Mouse (Mus musculus) olfactory bulb, adult 2 months (tissue): ENCODE data around the gene Fam69a. TPM values are rescaled to one million over a fixed set of nuclear protein-coding genes. Genes with fewer than 3 reads are reported as not detected.
"Not testable (repeated sequence)": the region's sequence is repeated elsewhere in the genome, so short reads cannot be mapped to it uniquely, and the experiment has no call there.

Experiments
- H3K27ac ChIP-seq: fragments of 200-500 bp; 2 replicates; pipeline ENCODE4 v1.5.1; 2012; ENCODE audit warnings: low read depth, low read length; ENCODE audit not compliant: insufficient read depth
- H3K4me1 ChIP-seq: fragments of 200-500 bp; 2 replicates; pipeline ENCODE4 v1.6.1; 2012; ENCODE audit warnings: low read length; ENCODE audit not compliant: control insufficient read depth, insufficient read depth
- H3K4me3 ChIP-seq: fragments of 200-500 bp; 2 replicates; pipeline ENCODE4 v1.5.1; 2012; ENCODE audit warnings: mild to moderate bottlenecking, low read depth, low read length, moderate library complexity; ENCODE audit not compliant: insufficient read depth
- CTCF ChIP-seq: fragments of 200-500 bp; IDR thresholded peaks from 2 replicates; pipeline ENCODE4 v1.5.1; 2012; ENCODE audit warnings: low read depth, mild to moderate bottlenecking, low read length, moderate library complexity; ENCODE audit not compliant: insufficient read depth
- POLR2A ChIP-seq: fragments of 200-500 bp; IDR thresholded peaks from 2 replicates; pipeline ENCODE4 v1.6.1; 2012; ENCODE audit warnings: mild to moderate bottlenecking, low read depth, low read length, moderate library complexity; ENCODE audit not compliant: insufficient read depth
- WGBS: fragments of 180-500 bp; shearing (Covaris S2); methylation state at CpG from one replicate; pipeline ENCODE4 v1.1.7; 2018; 5-methylcytosine and 5-hydroxymethylcytosine counted together
- polyA plus RNA-seq: library from polyadenylated mRNA; stranded (reverse); fragments of >200 nt; gene quantifications from 2 replicates; pipeline ENCODE4 v1.2.4, GENCODE M21; 2012; ENCODE audit warnings: low replicate concordance; ENCODE audit not compliant: missing spikeins, insufficient read depth, insufficient read length

Fam69a gene
- not detected in 2 replicates for polyA plus RNA-seq

GRCm38 (mm10) chr5:107986967-107987834 is at the start of gene Fam69a:
Fam69a (minus strand) TSS chr5:107987085.
- Histone ChIP-seq H3K4me1 (no peaks in the 10 kb centered on the region; the same call in 1 of the 2 replicates), H3K27ac (peak within 1 kb of the TSS; percentile 70), H3K4me3 (peak within 1 kb of the TSS; percentile 92)
- WGBS: under 1% methylated on average over 91 of the region's 91 CpGs
- TF ChIP-seq POLR2A (no peak; the same call in 1 of the 2 replicates), CTCF (no peak)

- whole genome bisulfite sequencing: 6% methylated on average over 2 of the region's 2 CpGs
- Histone ChIP-seq H3K4me3 (no peak overlapping the region), H3K27ac (no peak overlapping the region), H3K4me1 (no peaks in the 10 kb centered on the region)
- TF ChIP-seq CTCF: no peak
- no peak for TF ChIP-seq POLR2A
Observed at GRCm38 (mm10) chr5:108035523-108035922, 48.6 kb upstream of the Fam69a start.

GRCm38 (mm10) chr5:108034194-108034593 is 47.3 kb upstream of the Fam69a start:
- Histone ChIP-seq H3K4me3 (no peak overlapping the region), H3K27ac (no peak overlapping the region), H3K4me1 (no peaks in the 10 kb centered on the region)
- WGBS: 30% methylated on average over 4 of the region's 4 CpGs
- no peak for TF ChIP-seq POLR2A
- TF ChIP-seq CTCF: no peak

- no peak overlapping the region for H3K27ac ChIP-seq
- no peaks in the 10 kb centered on the region for H3K4me1 ChIP-seq
- TF ChIP-seq POLR2A (no peak), CTCF (no peak)
- H3K4me3 ChIP-seq: no peak overlapping the region
- 94% methylated on average over 4 of the region's 4 CpGs for WGBS
Observed at GRCm38 (mm10) chr5:108031267-108031666, 44.4 kb upstream of the Fam69a start.

- WGBS: 80% methylated on average over 2 of the region's 2 CpGs
- no peaks in the 10 kb centered on the region for H3K4me1 ChIP-seq
- no peak overlapping the region for H3K4me3 ChIP-seq
- no peak overlapping the region for H3K27ac ChIP-seq
- TF ChIP-seq POLR2A (no peak), CTCF (no peak)
Observed at GRCm38 (mm10) chr5:108029968-108030367, 43.1 kb upstream of the Fam69a start.

GRCm38 (mm10) chr5:108028797-108029536 is 42.1 kb upstream of the Fam69a start:
- 92% methylated on average over 7 of the region's 7 CpGs for WGBS
- H3K4me1 ChIP-seq, H3K4me3 ChIP-seq, H3K27ac ChIP-seq: not testable (repeated sequence)

- Histone ChIP-seq H3K4me1 (no peaks in the 10 kb centered on the region), H3K27ac (no peak overlapping the region), H3K4me3 (no peak overlapping the region)
- no peak for TF ChIP-seq POLR2A
- no peak for TF ChIP-seq CTCF
- WGBS: 92% methylated on average over 4 of the region's 4 CpGs
Observed at GRCm38 (mm10) chr5:108028230-108028629, 41.3 kb upstream of the Fam69a start.

- H3K27ac ChIP-seq: no peak overlapping the region
- H3K4me3 ChIP-seq: no peak overlapping the region
- no peaks in the 10 kb centered on the region for H3K4me1 ChIP-seq
- TF ChIP-seq CTCF (no peak), POLR2A (no peak)
- 87% methylated on average over 3 of the region's 3 CpGs for WGBS
Observed at GRCm38 (mm10) chr5:108021346-108021745, 34.5 kb upstream of the Fam69a start.

- Histone ChIP-seq H3K4me1 (no peaks in the 10 kb centered on the region), H3K4me3 (no peak overlapping the region), H3K27ac (no peak overlapping the region)
- TF ChIP-seq POLR2A (no peak), CTCF (no peak)
- WGBS: 12% methylated on average over 2 of the region's 2 CpGs
Observed at GRCm38 (mm10) chr5:108019367-108019766, 32.5 kb upstream of the Fam69a start.
